Comparison of ENCODE assay signal across 9 mouse cellular contexts in the genomic region with DNA sequence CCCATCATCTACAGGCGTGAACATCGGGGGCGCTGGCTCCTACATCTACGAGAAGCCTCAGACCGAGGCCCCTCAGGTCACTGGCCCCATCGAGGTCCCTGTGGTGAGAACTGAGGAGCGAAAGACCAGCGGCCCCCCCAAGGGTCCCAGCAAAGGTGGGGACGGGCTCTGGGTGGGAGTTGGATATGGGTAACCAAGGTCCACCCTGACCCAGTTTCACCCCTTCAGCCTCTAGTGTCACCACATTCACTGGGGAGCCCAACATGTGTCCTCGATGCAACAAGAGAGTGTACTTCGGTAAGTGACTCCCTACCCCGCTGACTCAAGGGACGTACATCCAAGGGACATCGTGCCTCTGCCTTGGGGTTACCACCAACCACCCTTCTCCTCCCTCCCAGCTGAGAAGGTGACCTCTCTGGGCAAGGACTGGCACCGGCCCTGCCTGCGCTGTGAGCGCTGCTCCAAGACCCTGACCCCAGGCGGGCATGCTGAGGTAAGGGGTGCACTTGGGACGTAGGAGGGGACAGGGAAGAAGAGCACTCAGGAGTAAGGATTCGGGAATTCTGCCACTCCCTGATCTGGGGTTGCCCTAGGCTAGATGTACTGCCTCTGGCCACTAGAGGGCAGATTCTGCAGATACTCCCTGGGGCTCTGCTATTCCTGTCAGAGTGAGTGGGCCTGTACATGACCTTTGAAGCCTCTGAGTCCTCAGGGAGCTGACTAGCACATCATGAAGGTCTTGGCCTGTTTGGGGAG. TPM values are rescaled to one million over a fixed set of nuclear protein-coding genes. Genes with fewer than 3 reads are reported as not detected.
DNase-seq lines count a peak whose midpoint lies in the region; ATAC-seq lines count a peak whose summit lies in the region.
"Had no signal": no experiment of that assay in that cellular context is flagged by ENCODE, and none has a peak within 500 bp of the region (broad histone marks: within the 10 kb centered on the region; RNA-seq: fewer than 3 reads in every experiment).

No protein-coding gene starts in this region.

- WGBS in midbrain, embryonic 14.5 days = 83% methylated on average over 20 of the region's 20 CpGs
- 81% methylated on average over 20 of the region's 20 CpGs for WGBS in midbrain, embryonic 16.5 days

- H3K9ac ChIP-seq in midbrain, embryonic 14.5 days (replicated peaks; ENCODE audit: low read length) = no peak overlapping the region
- H3K9ac ChIP-seq in midbrain, embryonic 16.5 days (ENCODE audit: low read depth, low read length) = no peak overlapping the region
- H3K9ac ChIP-seq: neural tube, embryonic 12.5 days had no signal

- peak; percentile 56 to 63 for DNase-seq in adrenal gland, adult 18-20 months (ENCODE audit: low spot score in 2 of 2)
- DNase-seq in adrenal gland, postnatal 4 days (ENCODE audit: low spot score in 2 of 2) = no peak
- DNase-seq in midbrain, embryonic 14.5 days = peak; percentile 48
- DNase-seq in embryo, embryonic 9.5 days (ENCODE audit: extremely low spot score) = peak; percentile 39
- DNase-seq in kidney, postnatal 36 days = peak; percentile 54 to 72
- peak; percentile 63 for DNase-seq in thymus, postnatal 14 days

- H3K4me3 ChIP-seq in midbrain, embryonic 14.5 days (replicated peaks; ENCODE audit: low read depth, low read length) = no peak overlapping the region
- no peak overlapping the region for H3K4me3 ChIP-seq in midbrain, embryonic 16.5 days (ENCODE audit: low read depth, low read length)
- H3K4me3 ChIP-seq: neural tube, embryonic 12.5 days had no signal

- no peak for ATAC-seq in midbrain, embryonic 14.5 days (ENCODE audit: low FRiP score, low TSS enrichment)
- no peak for ATAC-seq in midbrain, embryonic 16.5 days
- no peak for ATAC-seq in megakaryocyte progenitor cell, adult 5-6 weeks (replicated peaks; ENCODE audit: poor library complexity)

- H3K4me2 ChIP-seq in midbrain, embryonic 14.5 days (ENCODE audit: low read length) = no peak overlapping the region
- H3K4me2 ChIP-seq in midbrain, embryonic 16.5 days (ENCODE audit: low read length) = no peak overlapping the region
- H3K4me2 ChIP-seq: neural tube, embryonic 12.5 days had no signal

- H3K27ac ChIP-seq in midbrain, embryonic 14.5 days (replicated peaks; ENCODE audit: low read depth, low read length) = no peak overlapping the region
- H3K27ac ChIP-seq in midbrain, embryonic 16.5 days (ENCODE audit: low read length) = no peak overlapping the region
- H3K27ac ChIP-seq: neural tube, embryonic 12.5 days had no signal

- no peaks in the 10 kb centered on the region for H3K27me3 ChIP-seq in midbrain, embryonic 14.5 days (ENCODE audit: control insufficient read depth, insufficient read depth, low read length)
- H3K27me3 ChIP-seq in midbrain, embryonic 16.5 days (ENCODE audit: control insufficient read depth, insufficient read depth, low read depth, low read length) = no peaks in the 10 kb centered on the region

- H3K36me3 ChIP-seq in midbrain, embryonic 14.5 days (ENCODE audit: control insufficient read depth, insufficient read depth, low read length) = peaks cover 27% of the 10 kb centered on the region
- peaks cover 8% of the 10 kb centered on the region for H3K36me3 ChIP-seq in midbrain, embryonic 16.5 days (ENCODE audit: control insufficient read depth, insufficient read depth, low read length)

- H3K4me1 ChIP-seq in midbrain, embryonic 14.5 days (ENCODE audit: control insufficient read depth, insufficient read depth, low read length) = peaks cover 37% of the 10 kb centered on the region
- peaks cover 29% of the 10 kb centered on the region for H3K4me1 ChIP-seq in midbrain, embryonic 16.5 days (ENCODE audit: control insufficient read depth, insufficient read depth, low read length)

- H3K9me3 ChIP-seq in midbrain, embryonic 14.5 days (ENCODE audit: control insufficient read depth, low read length) = no peaks in the 10 kb centered on the region
- no peaks in the 10 kb centered on the region for H3K9me3 ChIP-seq in midbrain, embryonic 16.5 days (replicated peaks; ENCODE audit: control insufficient read depth, low read length, poor library complexity, severe bottlenecking)
- H3K9me3 ChIP-seq: neural tube, embryonic 12.5 days had no signal

RNA-seq across cellular contexts. Expression of gene Crip1, which starts 1.9 kb away (rescaled TPM):
- total RNA-seq in adrenal gland, adult 18-20 months (2021) = 100 to 1,000 TPM in 1 of 2 experiments, 10 to 100 TPM in 1; 52.9 to 106 TPM
- total RNA-seq in adrenal gland, postnatal 4 days (2021) = 100 to 1,000 TPM; 129 to 134 TPM
- polyA plus RNA-seq in midbrain, embryonic 14.5 days (2014; fragmentation: Nextera tagmentation; extraction: Ambion mirVana) = 16.5 and 26.8 TPM in 2 replicates
- 16.8 and 23.3 TPM in 2 replicates for polyA plus RNA-seq in midbrain, embryonic 16.5 days (2015; fragmentation: Nextera tagmentation; extraction: Ambion mirVana)
- 139 and 158 TPM in 2 replicates for total RNA-seq in megakaryocyte progenitor cell, adult 5-6 weeks (2015)
- total RNA-seq in megakaryocyte progenitor cell, adult 5-6 weeks (2017) = 126 and 150 TPM in 2 replicates

RNA-seq across cellular contexts. Expression of gene Crip2, which starts 4.1 kb away (rescaled TPM):
- 10 to 100 TPM; 48.1 to 55.6 TPM for total RNA-seq in adrenal gland, adult 18-20 months (2021)
- 100 to 1,000 TPM; 109 to 110 TPM for total RNA-seq in adrenal gland, postnatal 4 days (2021)
- polyA plus RNA-seq in midbrain, embryonic 14.5 days (2014; fragmentation: Nextera tagmentation; extraction: Ambion mirVana) = 297 and 329 TPM in 2 replicates
- 369 and 395 TPM in 2 replicates for polyA plus RNA-seq in midbrain, embryonic 16.5 days (2015; fragmentation: Nextera tagmentation; extraction: Ambion mirVana)
- total RNA-seq in megakaryocyte progenitor cell, adult 5-6 weeks (2015) = 0.77 and 1.1 TPM in 2 replicates
- total RNA-seq in megakaryocyte progenitor cell, adult 5-6 weeks (2017) = 0.57 and 1.2 TPM in 2 replicates

RNA-seq across cellular contexts. Expression of gene Tedc1, which starts 12.0 kb away (rescaled TPM):
- under 1 TPM; 0.83 to 0.93 TPM for total RNA-seq in adrenal gland, adult 18-20 months (2021)
- 10 to 100 TPM in 1 of 2 experiments, 1 to 10 TPM in 1; 7.1 to 10.3 TPM for total RNA-seq in adrenal gland, postnatal 4 days (2021)
- 11.9 and 14.1 TPM in 2 replicates for polyA plus RNA-seq in midbrain, embryonic 14.5 days (2014; fragmentation: Nextera tagmentation; extraction: Ambion mirVana)
- 11.0 and 11.4 TPM in 2 replicates for polyA plus RNA-seq in midbrain, embryonic 16.5 days (2015; fragmentation: Nextera tagmentation; extraction: Ambion mirVana)
- 5.2 and 5.3 TPM in 2 replicates for total RNA-seq in megakaryocyte progenitor cell, adult 5-6 weeks (2015)
- 14.6 and 17.8 TPM in 2 replicates for total RNA-seq in megakaryocyte progenitor cell, adult 5-6 weeks (2017)

RNA-seq across cellular contexts. Expression of gene Tmem121, which starts 41.6 kb away (rescaled TPM):
- total RNA-seq in adrenal gland, adult 18-20 months (2021) = 1 to 10 TPM; 5.4 to 7.2 TPM
- total RNA-seq in adrenal gland, postnatal 4 days (2021) = 1 to 10 TPM; 4.8 to 7.3 TPM
- polyA plus RNA-seq in midbrain, embryonic 14.5 days (2014; fragmentation: Nextera tagmentation; extraction: Ambion mirVana) = 24.5 and 61.9 TPM in 2 replicates
- polyA plus RNA-seq in midbrain, embryonic 16.5 days (2015; fragmentation: Nextera tagmentation; extraction: Ambion mirVana) = 47.2 and 50.3 TPM in 2 replicates
- total RNA-seq in megakaryocyte progenitor cell, adult 5-6 weeks (2015) = 0.17 TPM in 1 of 2 replicates, not detected in the other
- 0.12 TPM in 1 of 2 replicates, not detected in the other for total RNA-seq in megakaryocyte progenitor cell, adult 5-6 weeks (2017)

RNA-seq across cellular contexts. Expression of gene Mta1, which starts 46.1 kb away (rescaled TPM):
- 10 to 100 TPM; 61.6 to 89.6 TPM for total RNA-seq in adrenal gland, adult 18-20 months (2021)
- 100 to 1,000 TPM; 129 to 138 TPM for total RNA-seq in adrenal gland, postnatal 4 days (2021)
- 20.8 and 22.0 TPM in 2 replicates for polyA plus RNA-seq in midbrain, embryonic 14.5 days (2014; fragmentation: Nextera tagmentation; extraction: Ambion mirVana)
- 14.4 and 15.9 TPM in 2 replicates for polyA plus RNA-seq in midbrain, embryonic 16.5 days (2015; fragmentation: Nextera tagmentation; extraction: Ambion mirVana)
- 61.2 and 66.3 TPM in 2 replicates for total RNA-seq in megakaryocyte progenitor cell, adult 5-6 weeks (2015)
- 32.4 TPM in 2 replicates for total RNA-seq in megakaryocyte progenitor cell, adult 5-6 weeks (2017)

Comparison
In these comparisons a context has a peak if more than half of its experiments do, and no peak if none do; other contexts are left out.
1. DNase-seq: peak in adrenal gland, adult 18-20 months (2 of 2), midbrain, embryonic 14.5 days (single experiment), embryo, embryonic 9.5 days (single experiment), kidney, postnatal 36 days (2 of 2) and thymus, postnatal 14 days (single experiment); none in adrenal gland, postnatal 4 days (0 of 2).
2. RNA of gene Crip2, which starts 4.1 kb away (total RNA-seq): 109 to 110 TPM in adrenal gland, postnatal 4 days and 48.1 to 55.6 TPM in adrenal gland, adult 18-20 months; 0.57 to 1.2 TPM in megakaryocyte progenitor cell, adult 5-6 weeks; every median in the first group is over 10 times any median in the second.